Mouse (Mus musculus) retina, adult 2 months (tissue): ENCODE results near the gene Nlgn2.

Experiments used
- DNase-seq: peaks from one replicate; pipeline ENCODE4 v3.0.0-alpha.2; 2012; ENCODE audit warnings: low read depth, low spot score

Gene Nlgn2

GRCm38 (mm10) chr11:69828832-69829231 lies 8.8 kb downstream of the Nlgn2 start:
- no peak for DNase-seq

- DNase-seq = no peak
Measured at GRCm38 (mm10) chr11:69823456-69823855, 14.1 kb downstream of the Nlgn2 start.

GRCm38 (mm10) chr11:69822080-69822479 lies 15.5 kb downstream of the Nlgn2 start, which contains the start of gene Spem1:
TSS of gene Spem1 (minus strand) at chr11:69822180.
- DNase-seq = no peak

GRCm38 (mm10) chr11:69818871-69819270 lies 18.7 kb downstream of the Nlgn2 start:
- DNase-seq = no peak

- no peak for DNase-seq
Measured at GRCm38 (mm10) chr11:69818365-69818764, 19.2 kb downstream of the Nlgn2 start, which contains the start of gene Spem2. TSS of gene Spem2 (minus strand) at chr11:69818465.

- no peak for DNase-seq
Measured at GRCm38 (mm10) chr11:69816520-69816919, 21.1 kb downstream of the Nlgn2 start.

- no peak for DNase-seq
Measured at GRCm38 (mm10) chr11:69815155-69815554, 22.4 kb downstream of the Nlgn2 start, which contains the start of gene Gm39566. TSS of gene Gm39566 (minus strand) at chr11:69815298.

- no peak for DNase-seq
Measured at GRCm38 (mm10) chr11:69810280-69810679, 27.3 kb downstream of the Nlgn2 start.

GRCm38 (mm10) chr11:69807641-69808040 lies 29.9 kb downstream of the Nlgn2 start:
- no peak for DNase-seq

GRCm38 (mm10) chr11:69806378-69806777 lies 31.2 kb downstream of the Nlgn2 start:
- no peak for DNase-seq

- no peak for DNase-seq
Measured at GRCm38 (mm10) chr11:69804972-69805909, 32.3 kb downstream of the Nlgn2 start, which contains the start of gene Tmem102. TSS of gene Tmem102 (minus strand) at chr11:69805624.

- DNase-seq = no peak
Measured at GRCm38 (mm10) chr11:69804652-69804940, 33.0 kb downstream of the Nlgn2 start.

GRCm38 (mm10) chr11:69803786-69804651 lies 33.6 kb downstream of the Nlgn2 start:
- DNase-seq = peak; percentile 54

GRCm38 (mm10) chr11:69803328-69803727 lies 34.3 kb downstream of the Nlgn2 start:
- DNase-seq = no peak

- no peak for DNase-seq
Measured at GRCm38 (mm10) chr11:69802648-69803105, 34.9 kb downstream of the Nlgn2 start.

GRCm38 (mm10) chr11:69801379-69801977 lies 36.1 kb downstream of the Nlgn2 start, which contains the start of gene Fgf11:
TSS of gene Fgf11 (minus strand) at chr11:69801857.
- no peak for DNase-seq

GRCm38 (mm10) chr11:69800392-69801197 lies 37.0 kb downstream of the Nlgn2 start:
- DNase-seq = no peak

GRCm38 (mm10) chr11:69800138-69800391 lies 37.5 kb downstream of the Nlgn2 start:
- DNase-seq = no peak

GRCm38 (mm10) chr11:69799394-69800137 lies 38.0 kb downstream of the Nlgn2 start:
- DNase-seq = no peak

GRCm38 (mm10) chr11:69797924-69798323 lies 39.7 kb downstream of the Nlgn2 start:
- no peak for DNase-seq
